Mouse (Mus musculus): Measurements from ENCODE around the gene Ifi205. TPM values are rescaled to one million over a fixed set of nuclear protein-coding genes. Genes with fewer than 3 reads are reported as not detected.
"Not testable (repeated sequence)": the region's sequence is repeated elsewhere in the genome, so short reads cannot be mapped to it uniquely, and the experiment has no call there.

Gene Ifi205
- not detected in 2 replicates for polyA plus RNA-seq (2014; fragmentation: Nextera tagmentation; extraction: Ambion mirVana)

DNA sequence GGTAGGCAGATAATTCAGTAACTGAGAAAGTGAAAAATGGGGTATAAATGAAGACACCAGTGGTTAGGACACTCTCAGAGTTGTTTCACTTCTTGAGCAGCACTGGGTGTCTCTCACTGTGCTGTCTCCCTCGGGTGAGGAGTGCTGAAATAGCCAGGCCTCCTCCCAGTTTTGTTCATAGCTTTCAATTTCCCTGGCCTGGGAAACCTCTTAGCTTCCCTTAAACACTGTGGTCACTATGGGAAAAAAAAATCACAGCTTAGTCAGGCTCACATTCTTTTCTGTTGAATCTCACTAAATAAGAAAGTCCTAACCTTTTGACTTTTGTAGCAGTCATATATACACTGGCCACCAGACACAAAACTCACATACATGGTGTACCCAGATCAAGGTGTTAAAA is at the start of gene Ifi205:
Gene Ifi205 (minus strand): TSS at position 113 of the 400 bp plus-strand sequence.
- WGBS, result 59% methylated on average over 1 of the region's 1 CpGs
- no peak within 1 kb of the TSS for H3K4me3 ChIP-seq (ENCODE audit: low read depth, low read length)
- ATAC-seq (ENCODE audit: low FRiP score), result 0 out of 2 replicates have a peak, but pooled peaks have one; percentile 22

GRCm38 (mm10) chr1:174066305-174066704 is 34.7 kb upstream of the Ifi205 start, which contains the start of gene Olfr430:
Gene Olfr430 (plus strand): TSS chr1:174066605.
- Histone ChIP-seq H3K27ac (ENCODE audit: low read depth, low read length) (no peak within 1 kb of the TSS), H3K9ac (ENCODE audit: low read length) (no peak within 1 kb of the TSS), H3K4me1 (ENCODE audit: control insufficient read depth, insufficient read depth, low read length) (no peaks in the 10 kb centered on the region), H3K27me3 (ENCODE audit: control insufficient read depth, insufficient read depth, low read length) (no peaks in the 10 kb centered on the region), H3K4me2 (no peak within 1 kb of the TSS), H3K4me3 (ENCODE audit: low read depth, low read length) (no peak within 1 kb of the TSS), H3K9me3 (ENCODE audit: control insufficient read depth, low read length) (no peaks in the 10 kb centered on the region), H3K36me3 (ENCODE audit: control insufficient read depth, insufficient read depth, low read length) (no peaks in the 10 kb centered on the region)
- no peak for ATAC-seq (ENCODE audit: low FRiP score)
- WGBS, result 88% methylated on average over 3 of the region's 3 CpGs
- no peak for DNase-seq (ENCODE audit: low spot score, missing footprints)

More for the DNA sequence above, at the start of gene Ifi205:
- H3K4me2 ChIP-seq, result no peak within 1 kb of the TSS
- H3K4me1 ChIP-seq (ENCODE audit: control insufficient read depth, insufficient read depth, low read length), result no peaks in the 10 kb centered on the region
- no peak for DNase-seq (ENCODE audit: low spot score, missing footprints)
- no peaks in the 10 kb centered on the region for H3K36me3 ChIP-seq (ENCODE audit: control insufficient read depth, insufficient read depth, low read length)
- H3K9ac ChIP-seq (ENCODE audit: low read length), result no peak within 1 kb of the TSS
- H3K27me3 ChIP-seq (ENCODE audit: control insufficient read depth, insufficient read depth, low read length), result no peaks in the 10 kb centered on the region
- no peak within 1 kb of the TSS for H3K27ac ChIP-seq (ENCODE audit: low read depth, low read length)
- H3K9me3 ChIP-seq (ENCODE audit: control insufficient read depth, low read length), result no peaks in the 10 kb centered on the region

- no peaks in the 10 kb centered on the region for H3K36me3 ChIP-seq (ENCODE audit: control insufficient read depth, insufficient read depth, low read length)
- H3K4me1 ChIP-seq (ENCODE audit: control insufficient read depth, insufficient read depth, low read length), result no peaks in the 10 kb centered on the region
- ATAC-seq (ENCODE audit: low FRiP score), result no peak
- H3K27ac ChIP-seq (ENCODE audit: low read depth, low read length), result no peak overlapping the region
- H3K27me3 ChIP-seq (ENCODE audit: control insufficient read depth, insufficient read depth, low read length), result no peaks in the 10 kb centered on the region
- DNase-seq (ENCODE audit: low spot score, missing footprints), result no peak
- no peak overlapping the region for H3K9ac ChIP-seq (ENCODE audit: low read length)
- H3K9me3 ChIP-seq (ENCODE audit: control insufficient read depth, low read length), result no peaks in the 10 kb centered on the region
- no peak overlapping the region for H3K4me2 ChIP-seq
- 76% methylated on average over 2 of the region's 2 CpGs for WGBS
- H3K4me3 ChIP-seq (ENCODE audit: low read depth, low read length), result no peak overlapping the region
These were observed 23.6 kb upstream of the Ifi205 start for GRCm38 (mm10) chr1:174055248-174055647.

DNA sequence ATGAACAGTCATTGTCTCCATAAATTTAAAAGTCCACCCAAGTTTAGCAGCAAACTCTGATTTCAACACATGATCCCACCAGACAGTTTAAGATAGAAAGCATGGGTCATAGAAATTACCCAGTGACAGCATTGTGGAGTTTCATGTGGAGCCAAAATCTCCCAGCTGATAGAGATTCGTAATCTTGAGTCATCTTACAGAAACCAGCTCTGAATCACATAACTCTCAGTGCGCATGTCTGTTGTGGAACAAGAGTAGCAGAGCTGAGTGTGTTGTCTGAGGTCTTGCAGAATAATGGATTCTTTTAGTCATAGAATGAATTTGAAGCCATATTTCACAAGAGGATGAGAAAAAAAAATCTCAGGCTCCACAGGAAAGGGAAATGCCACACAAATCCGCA is 21.4 kb upstream of the Ifi205 start:
- H3K27ac ChIP-seq (ENCODE audit: low read depth, low read length), result no peak overlapping the region
- no peaks in the 10 kb centered on the region for H3K4me1 ChIP-seq (ENCODE audit: control insufficient read depth, insufficient read depth, low read length)
- WGBS, result 84% methylated on average over 3 of the region's 3 CpGs
- no peaks in the 10 kb centered on the region for H3K27me3 ChIP-seq (ENCODE audit: control insufficient read depth, insufficient read depth, low read length)
- no peak overlapping the region for H3K9ac ChIP-seq (ENCODE audit: low read length)
- H3K4me2 ChIP-seq, result no peak overlapping the region
- H3K36me3 ChIP-seq (ENCODE audit: control insufficient read depth, insufficient read depth, low read length), result no peaks in the 10 kb centered on the region
- H3K4me3 ChIP-seq (ENCODE audit: low read depth, low read length), result no peak overlapping the region
- H3K9me3 ChIP-seq (ENCODE audit: control insufficient read depth, low read length), result no peaks in the 10 kb centered on the region
- DNase-seq (ENCODE audit: low spot score, missing footprints), result no peak
- no peak for ATAC-seq (ENCODE audit: low FRiP score)

- Histone ChIP-seq H3K9me3 (ENCODE audit: control insufficient read depth, low read length) (no peaks in the 10 kb centered on the region), H3K4me3 (ENCODE audit: low read depth, low read length) (no peak overlapping the region), H3K4me1 (ENCODE audit: control insufficient read depth, insufficient read depth, low read length) (no peaks in the 10 kb centered on the region), H3K27me3 (ENCODE audit: control insufficient read depth, insufficient read depth, low read length) (no peaks in the 10 kb centered on the region), H3K27ac (ENCODE audit: low read depth, low read length) (no peak overlapping the region), H3K36me3 (ENCODE audit: control insufficient read depth, insufficient read depth, low read length) (no peaks in the 10 kb centered on the region), H3K9ac (ENCODE audit: low read length) (no peak overlapping the region), H3K4me2 (no peak overlapping the region)
- DNase-seq (ENCODE audit: low spot score, missing footprints) (no peak), ATAC-seq (ENCODE audit: low FRiP score) (no peak)
- WGBS, result 84% methylated on average over 5 of the region's 5 CpGs
These were observed 20.4 kb upstream of the Ifi205 start for GRCm38 (mm10) chr1:174051931-174052536.

DNA sequence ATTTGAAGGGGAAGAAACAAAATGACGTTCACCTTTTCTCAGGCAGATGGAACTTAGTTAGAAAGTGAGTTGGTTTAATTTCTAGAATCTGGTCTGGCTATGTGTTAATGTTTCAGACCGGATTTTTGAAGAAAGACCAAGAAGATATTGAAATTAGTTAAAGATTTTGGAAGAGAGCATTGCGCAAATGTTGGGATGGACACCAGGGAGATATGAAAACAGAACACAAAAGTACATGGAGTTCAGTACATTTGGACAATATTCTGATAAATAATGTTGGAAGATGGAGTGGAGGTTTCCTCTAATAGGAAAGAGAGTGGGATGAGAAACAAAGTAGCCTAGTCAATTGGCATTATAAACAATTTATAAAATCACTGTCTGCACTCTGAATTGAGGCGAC is 19.9 kb upstream of the Ifi205 start:
- Histone ChIP-seq H3K4me2 (no peak overlapping the region), H3K36me3 (ENCODE audit: control insufficient read depth, insufficient read depth, low read length) (no peaks in the 10 kb centered on the region), H3K9ac (ENCODE audit: low read length) (no peak overlapping the region), H3K27ac (ENCODE audit: low read depth, low read length) (no peak overlapping the region), H3K4me1 (ENCODE audit: control insufficient read depth, insufficient read depth, low read length) (no peaks in the 10 kb centered on the region), H3K27me3 (ENCODE audit: control insufficient read depth, insufficient read depth, low read length) (no peaks in the 10 kb centered on the region), H3K9me3 (ENCODE audit: control insufficient read depth, low read length) (no peaks in the 10 kb centered on the region), H3K4me3 (ENCODE audit: low read depth, low read length) (no peak overlapping the region)
- DNase-seq (ENCODE audit: low spot score, missing footprints), result no peak
- WGBS, result 85% methylated on average over 4 of the region's 4 CpGs
- ATAC-seq (ENCODE audit: low FRiP score), result no peak

- Histone ChIP-seq H3K27ac (ENCODE audit: low read depth, low read length) (no peak overlapping the region), H3K4me1 (ENCODE audit: control insufficient read depth, insufficient read depth, low read length) (no peaks in the 10 kb centered on the region), H3K4me2 (no peak overlapping the region), H3K9me3 (ENCODE audit: control insufficient read depth, low read length) (no peaks in the 10 kb centered on the region), H3K36me3 (ENCODE audit: control insufficient read depth, insufficient read depth, low read length) (no peaks in the 10 kb centered on the region), H3K4me3 (ENCODE audit: low read depth, low read length) (no peak overlapping the region), H3K27me3 (ENCODE audit: control insufficient read depth, insufficient read depth, low read length) (no peaks in the 10 kb centered on the region), H3K9ac (ENCODE audit: low read length) (no peak overlapping the region)
- WGBS, result 87% methylated on average over 4 of the region's 4 CpGs
- ATAC-seq (ENCODE audit: low FRiP score), result no peak
- no peak for DNase-seq (ENCODE audit: low spot score, missing footprints)
These were observed 18.9 kb upstream of the Ifi205 start for GRCm38 (mm10) chr1:174050532-174050931.

DNA sequence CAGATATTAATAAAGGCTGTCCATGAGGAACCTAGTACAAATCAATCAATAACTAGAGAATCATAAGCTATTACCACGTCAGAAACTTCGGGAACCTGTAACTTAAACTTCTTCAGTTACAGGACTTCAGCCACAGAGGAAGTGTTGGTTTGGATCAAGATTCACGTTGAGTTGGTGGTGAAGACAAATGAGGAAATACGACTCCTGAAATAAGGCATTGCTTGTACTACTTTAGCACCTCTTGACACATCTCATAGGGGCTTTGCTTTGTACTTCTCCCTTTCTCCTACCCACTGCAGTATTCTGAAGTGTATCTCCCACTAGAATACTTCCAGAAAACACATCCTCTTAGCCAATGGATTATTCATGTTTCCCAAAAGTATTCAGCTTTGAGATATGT is 17.7 kb upstream of the Ifi205 start:
- H3K9ac ChIP-seq (ENCODE audit: low read length); H3K27me3 ChIP-seq (ENCODE audit: control insufficient read depth, insufficient read depth, low read length); ATAC-seq (ENCODE audit: low FRiP score); H3K27ac ChIP-seq (ENCODE audit: low read depth, low read length); H3K36me3 ChIP-seq (ENCODE audit: control insufficient read depth, insufficient read depth, low read length); H3K4me1 ChIP-seq (ENCODE audit: control insufficient read depth, insufficient read depth, low read length); DNase-seq (ENCODE audit: low spot score, missing footprints); H3K9me3 ChIP-seq (ENCODE audit: control insufficient read depth, low read length); H3K4me2 ChIP-seq; H3K4me3 ChIP-seq (ENCODE audit: low read depth, low read length): not testable (repeated sequence)
- 72% methylated on average over 4 of the region's 4 CpGs for WGBS

DNA sequence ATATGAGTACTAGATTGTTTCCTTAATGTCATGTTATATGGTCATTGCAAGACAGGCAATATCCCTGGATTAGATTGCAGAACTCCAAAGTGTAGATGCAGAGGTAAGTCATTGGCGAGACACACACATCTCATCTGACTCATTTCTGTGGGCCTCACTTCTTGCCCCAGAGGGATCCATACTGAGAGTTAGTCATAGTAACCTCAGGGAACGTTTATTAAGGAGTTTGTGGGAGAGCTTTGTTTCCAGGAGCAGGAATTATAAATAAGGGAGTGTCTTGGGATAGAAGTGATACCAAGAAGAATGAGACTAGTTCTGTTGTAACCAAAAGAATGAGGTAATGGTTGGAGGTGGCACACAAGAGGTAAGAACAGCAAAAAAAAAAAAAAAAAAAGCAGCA is 17.3 kb upstream of the Ifi205 start, which contains the start of gene Olfr432:
Gene Olfr432 (plus strand): TSS at position 313 of the 400 bp plus-strand sequence.
- H3K4me1 ChIP-seq (ENCODE audit: control insufficient read depth, insufficient read depth, low read length), result no peaks in the 10 kb centered on the region
- no peak within 1 kb of the TSS for H3K4me2 ChIP-seq
- WGBS, result 75% methylated on average over 2 of the region's 2 CpGs
- H3K9me3 ChIP-seq (ENCODE audit: control insufficient read depth, low read length), result no peaks in the 10 kb centered on the region
- H3K4me3 ChIP-seq (ENCODE audit: low read depth, low read length), result no peak within 1 kb of the TSS
- H3K36me3 ChIP-seq (ENCODE audit: control insufficient read depth, insufficient read depth, low read length), result no peaks in the 10 kb centered on the region
- no peak within 1 kb of the TSS for H3K27ac ChIP-seq (ENCODE audit: low read depth, low read length)
- no peak for ATAC-seq (ENCODE audit: low FRiP score)
- H3K9ac ChIP-seq (ENCODE audit: low read length), result no peak within 1 kb of the TSS
- no peaks in the 10 kb centered on the region for H3K27me3 ChIP-seq (ENCODE audit: control insufficient read depth, insufficient read depth, low read length)
- DNase-seq (ENCODE audit: low spot score, missing footprints), result no peak

Measured in midbrain, embryonic 11.5 days (tissue).